Mouse (Mus musculus) forebrain, embryonic 14.5 days (tissue): ENCODE data around the gene Mtus2. TPM values are rescaled to one million over a fixed set of nuclear protein-coding genes. Genes with fewer than 3 reads are reported as not detected.
A peak's percentile ranks its signal among the peaks of the same experiment; 100 is the strongest.

ENCODE experiments used
- ATAC-seq: fragments of 200-750 bp; cut with Nextera tagmentation; 2 replicates; pipeline ENCODE4 v1.8.0; 2017; ENCODE audit warnings: mild to moderate bottlenecking, moderate library complexity
- DNase-seq: peaks from one replicate; pipeline ENCODE4 v3.0.0-alpha.2; 2015; ENCODE audit warnings: low spot score
- H3K27ac ChIP-seq: fragments of 300-500 bp; sonication (generic); 2 replicates; pipeline ENCODE4 v1.5.1; 2014; ENCODE audit warnings: low read depth, mild to moderate bottlenecking, control low read depth, low read length, moderate library complexity
- H3K27me3 ChIP-seq: fragments of 300-500 bp; sonication (generic); replicated peaks from 2 replicates; pipeline ENCODE4 v1.6.1; 2014; ENCODE audit warnings: low read length, control low read depth, mixed read lengths; ENCODE audit not compliant: control insufficient read depth, insufficient read depth
- H3K36me3 ChIP-seq: fragments of 300-500 bp; sonication (generic); 2 replicates; pipeline ENCODE4 v1.6.1; 2014; ENCODE audit warnings: low read length, control low read depth; ENCODE audit not compliant: control insufficient read depth, insufficient read depth
- H3K4me1 ChIP-seq: fragments of 300-500 bp; sonication (generic); 2 replicates; pipeline ENCODE4 v1.6.1; 2014; ENCODE audit warnings: antibody characterized with exemption, low read length, control low read depth; ENCODE audit not compliant: control insufficient read depth, insufficient read depth
- H3K4me2 ChIP-seq: fragments of 300-500 bp; sonication (generic); 2 replicates; pipeline ENCODE4 v1.6.1; 2014; ENCODE audit warnings: mild to moderate bottlenecking, control low read depth, low read length
- H3K4me3 ChIP-seq: fragments of 300-500 bp; sonication (generic); 2 replicates; pipeline ENCODE4 v1.5.1; 2014; ENCODE audit warnings: low read depth, low read length, control low read depth
- H3K9ac ChIP-seq: fragments of 300-500 bp; sonication (generic); 2 replicates; pipeline ENCODE4 v1.6.1; 2014; ENCODE audit warnings: mild to moderate bottlenecking, low read length, control low read depth, moderate library complexity
- H3K9me3 ChIP-seq: fragments of 300-500 bp; sonication (generic); replicated peaks from 2 replicates; pipeline ENCODE4 v1.6.1; 2016; ENCODE audit warnings: low read length, control low read depth, mixed read lengths; ENCODE audit not compliant: control insufficient read depth
- WGBS: fragments of 180-500 bp; shearing (Covaris S2); extraction: QIAGEN DNeasy Blood & Tissue Kit; methylation state at CpG from one replicate; pipeline ENCODE4 v1.1.7; 2014; 5-methylcytosine and 5-hydroxymethylcytosine counted together
- polyA plus RNA-seq: library from polyadenylated mRNA; unstranded; fragments of >200 nt; fragmentation: Nextera tagmentation; extraction: Ambion mirVana; gene quantifications from 2 replicates; pipeline ENCODE4 v1.2.1, GENCODE M21; 2014

The Mtus2 gene
- polyA plus RNA-seq, 1 experiment from 2014 or later, result 17.0 TPM

DNA sequence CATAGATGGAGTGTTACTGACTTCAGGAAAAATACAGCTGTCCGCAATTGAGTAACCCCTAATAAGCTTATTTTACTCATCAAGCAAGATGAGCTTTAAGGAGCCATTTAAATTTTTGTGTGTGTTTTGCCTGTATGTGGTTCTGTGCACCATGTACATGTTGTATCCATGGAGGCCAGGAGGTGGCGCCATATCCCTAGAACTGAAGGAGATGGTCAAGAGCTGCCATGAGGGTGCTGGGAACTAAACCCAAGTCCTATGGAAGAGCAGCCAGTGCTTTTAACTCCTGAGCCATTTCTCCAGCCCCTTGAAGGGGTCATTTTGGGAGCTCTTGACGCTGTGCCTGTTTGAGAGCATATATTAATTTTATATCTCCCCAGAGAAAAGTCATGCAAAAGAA lies 122.6 kb downstream of the Mtus2 start:
- DNase-seq (no peak), ATAC-seq (no peak)
- peaks cover 9% of the 10 kb centered on the region; the same call in 1 of the 2 replicates for H3K9me3 ChIP-seq
- no peaks in the 10 kb centered on the region for H3K36me3 ChIP-seq
- no peak overlapping the region for H3K27ac ChIP-seq
- H3K4me3 ChIP-seq, result no peak overlapping the region
- H3K4me2 ChIP-seq, result no peak overlapping the region
- 88% methylated on average over 3 of the region's 3 CpGs for WGBS
- no peaks in the 10 kb centered on the region for H3K4me1 ChIP-seq
- H3K27me3 ChIP-seq, result no peaks in the 10 kb centered on the region
- no peak overlapping the region for H3K9ac ChIP-seq

DNA sequence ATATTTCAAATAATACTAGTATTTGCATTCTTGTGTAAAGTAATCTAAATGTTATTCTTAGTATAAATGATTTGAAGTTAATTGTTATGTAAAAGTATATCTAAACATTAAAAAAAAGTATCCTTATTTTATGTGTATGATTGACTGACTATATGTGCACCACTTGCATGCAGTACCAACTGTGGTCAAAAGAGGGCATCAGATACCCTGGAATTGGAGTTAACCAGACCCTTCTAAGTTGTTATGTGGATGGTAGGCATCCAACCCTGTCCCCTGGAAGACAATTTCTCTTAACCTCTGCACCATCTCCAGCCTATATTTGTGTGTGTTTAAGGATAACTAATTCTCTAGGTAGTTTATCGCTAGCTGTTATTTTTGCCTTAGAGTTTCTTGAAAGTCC lies 126.4 kb downstream of the Mtus2 start:
- H3K36me3 ChIP-seq, result no peaks in the 10 kb centered on the region
- H3K4me1 ChIP-seq, result no peaks in the 10 kb centered on the region
- DNase-seq (no peak), ATAC-seq (no peak)
- WGBS, result 100% methylated on average over 1 of the region's 1 CpGs
- H3K9me3 ChIP-seq, result peaks cover 10% of the 10 kb centered on the region; the same call in 1 of the 2 replicates
- H3K4me3 ChIP-seq, result no peak overlapping the region
- H3K27me3 ChIP-seq, result no peaks in the 10 kb centered on the region
- no peak overlapping the region for H3K27ac ChIP-seq
- H3K9ac ChIP-seq, result no peak overlapping the region
- no peak overlapping the region for H3K4me2 ChIP-seq

DNA sequence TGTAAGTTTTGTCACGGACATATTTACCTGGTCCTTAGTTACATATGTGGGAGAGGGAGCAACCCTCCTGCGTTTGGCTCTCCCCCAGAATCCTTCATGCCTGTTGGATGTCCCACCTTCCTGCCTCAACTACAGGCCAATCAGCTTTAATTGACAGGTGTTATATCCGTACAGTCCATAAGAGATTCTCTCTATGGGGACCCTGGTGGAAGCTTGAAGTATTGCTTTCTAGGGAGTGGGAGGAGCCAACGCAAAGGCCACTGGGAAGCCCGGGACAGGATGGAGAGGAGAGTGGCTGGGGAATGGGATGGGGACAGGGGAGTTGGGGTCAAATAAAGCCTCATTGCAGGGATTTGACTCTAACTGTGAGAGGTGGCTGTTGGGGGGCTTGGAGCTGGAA lies 127.6 kb downstream of the Mtus2 start:
- no peak overlapping the region for H3K4me2 ChIP-seq
- 88% methylated on average over 5 of the region's 5 CpGs for whole genome bisulfite sequencing

DNA sequence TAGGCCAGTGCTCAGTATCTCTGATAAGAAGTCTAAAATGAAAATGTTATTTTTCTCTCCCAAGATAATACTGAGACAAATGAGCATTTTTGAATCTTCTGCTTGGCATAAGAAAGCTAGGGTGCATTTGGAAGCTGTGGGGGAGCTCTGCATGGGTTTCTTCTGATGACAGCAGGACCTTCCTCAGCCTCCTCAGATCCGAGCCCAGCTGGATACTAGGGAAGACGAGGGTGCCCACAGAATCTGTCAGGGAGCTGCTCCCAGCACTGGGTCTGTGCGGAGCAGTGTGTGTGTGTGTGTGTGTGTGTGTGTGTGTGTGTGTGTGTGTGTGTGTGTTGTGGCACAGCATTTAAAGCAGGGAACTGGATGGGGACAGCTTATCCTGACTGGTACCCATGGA lies 130.7 kb downstream of the Mtus2 start:
- no peak for ATAC-seq
- WGBS, result 75% methylated on average over 3 of the region's 3 CpGs
- no peaks in the 10 kb centered on the region for H3K36me3 ChIP-seq
- no peak overlapping the region for H3K27ac ChIP-seq
- no peaks in the 10 kb centered on the region for H3K4me1 ChIP-seq
- no peak overlapping the region for H3K9ac ChIP-seq
- no peak overlapping the region for H3K4me2 ChIP-seq
- peaks cover 9% of the 10 kb centered on the region; the same call in 1 of the 2 replicates for H3K9me3 ChIP-seq
- no peaks in the 10 kb centered on the region for H3K27me3 ChIP-seq
- no peak for DNase-seq
- H3K4me3 ChIP-seq, result no peak overlapping the region

More for the DNA sequence above, 127.6 kb downstream of the Mtus2 start:
- Histone ChIP-seq H3K36me3 (no peaks in the 10 kb centered on the region), H3K4me3 (no peak overlapping the region), H3K9ac (no peak overlapping the region), H3K27me3 (no peaks in the 10 kb centered on the region), H3K4me1 (no peaks in the 10 kb centered on the region), H3K9me3 (peaks cover 14% of the 10 kb centered on the region; the same call in 1 of the 2 replicates), H3K27ac (no peak overlapping the region)
- DNase-seq (no peak), ATAC-seq (no peak)

DNA sequence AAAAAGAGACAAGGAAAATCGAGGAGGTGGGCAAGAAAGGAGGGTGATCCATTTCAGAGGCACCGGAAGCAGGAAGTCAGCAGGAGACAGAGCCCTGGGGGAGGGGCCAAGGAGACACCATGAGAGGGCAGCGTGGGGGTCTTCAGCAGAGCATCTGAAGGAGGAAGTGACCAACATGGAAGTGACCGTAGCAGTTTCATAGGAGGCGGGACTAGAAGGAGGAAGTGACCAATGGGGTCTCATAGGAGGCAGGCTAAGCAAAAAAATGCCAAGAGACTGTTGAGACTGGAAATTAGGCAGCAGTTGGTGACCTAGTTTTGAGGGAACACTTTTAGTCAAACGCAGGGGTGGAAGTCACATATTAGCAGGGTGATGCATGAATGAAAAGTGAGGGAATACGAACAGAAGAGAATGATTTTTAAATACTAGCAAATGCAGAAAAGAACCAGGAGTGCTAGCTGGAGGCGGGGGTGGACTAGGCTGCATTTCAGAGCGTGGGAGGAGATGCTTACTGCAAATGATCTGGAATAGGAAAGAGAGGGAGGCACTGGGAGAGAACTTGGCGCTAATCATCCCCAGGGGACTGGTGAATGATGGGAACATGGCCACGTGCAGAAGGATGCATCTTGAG lies 133.2 kb downstream of the Mtus2 start:
- Histone ChIP-seq H3K27ac (no peak overlapping the region), H3K4me2 (no peak overlapping the region), H3K4me3 (no peak overlapping the region), H3K9me3 (0 out of 2 replicates have a peak, but pooled peaks cover 5% of the 10 kb centered on the region), H3K27me3 (no peaks in the 10 kb centered on the region), H3K9ac (no peak overlapping the region), H3K4me1 (no peaks in the 10 kb centered on the region), H3K36me3 (no peaks in the 10 kb centered on the region)
- WGBS, result 78% methylated on average over 11 of the region's 11 CpGs
- DNase-seq, result no peak
- ATAC-seq, result no peak

DNA sequence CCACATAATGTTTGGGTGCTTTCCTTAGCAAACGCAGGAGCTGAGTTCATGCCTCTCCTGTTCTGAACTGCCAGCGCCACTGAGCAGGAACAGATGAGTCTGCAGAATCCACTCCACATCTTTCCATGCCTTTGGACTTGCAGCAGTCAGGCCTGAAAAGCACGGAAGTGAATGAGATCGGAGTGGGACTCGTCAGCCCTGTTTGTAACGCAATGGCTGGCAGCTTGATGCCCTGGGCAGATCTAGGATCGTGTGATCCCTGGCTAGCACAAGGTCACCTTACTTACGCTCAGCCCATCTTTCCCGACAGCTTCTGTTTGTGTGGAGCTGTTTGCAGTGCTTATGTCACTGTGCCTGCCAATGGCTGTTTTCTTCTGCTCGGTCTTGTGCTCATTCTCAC lies 137.5 kb downstream of the Mtus2 start:
- H3K4me2 ChIP-seq, result no peak overlapping the region
- ATAC-seq, result no peak

DNA sequence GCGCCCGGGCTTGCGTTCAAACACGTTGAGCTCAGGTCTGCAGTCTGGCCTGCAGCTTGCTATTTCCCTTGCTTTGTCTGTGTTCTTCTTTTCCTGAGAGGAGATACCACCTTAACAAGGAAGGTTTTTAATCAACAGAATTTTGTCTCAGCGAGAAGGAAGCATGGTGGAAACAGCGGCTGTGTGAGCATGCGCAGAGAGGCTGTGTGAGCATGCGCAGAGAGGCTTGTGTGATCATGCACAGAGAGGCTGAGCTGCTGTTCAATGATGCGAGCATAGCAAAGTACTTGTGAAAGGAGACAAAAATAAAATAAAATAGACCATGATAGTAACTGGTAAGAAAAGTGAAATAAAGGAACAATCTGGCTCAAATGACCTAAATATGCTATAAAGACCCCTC lies 142.2 kb downstream of the Mtus2 start:
- Histone ChIP-seq H3K4me2 (no peak overlapping the region), H3K27ac (no peak overlapping the region), H3K4me1 (no peaks in the 10 kb centered on the region), H3K36me3 (no peaks in the 10 kb centered on the region), H3K9ac (no peak overlapping the region), H3K9me3 (no peaks in the 10 kb centered on the region), H3K4me3 (no peak overlapping the region), H3K27me3 (no peaks in the 10 kb centered on the region)
- DNase-seq (no peak), ATAC-seq (no peak)
- WGBS, result 91% methylated on average over 9 of the region's 9 CpGs

More for the DNA sequence above, 137.5 kb downstream of the Mtus2 start:
- Histone ChIP-seq H3K27ac (no peak overlapping the region), H3K36me3 (no peaks in the 10 kb centered on the region), H3K9ac (no peak overlapping the region), H3K27me3 (no peaks in the 10 kb centered on the region), H3K4me1 (no peaks in the 10 kb centered on the region), H3K9me3 (no peaks in the 10 kb centered on the region), H3K4me3 (no peak overlapping the region)
- 51% methylated on average over 10 of the region's 10 CpGs for WGBS
- DNase-seq, result no peak

DNA sequence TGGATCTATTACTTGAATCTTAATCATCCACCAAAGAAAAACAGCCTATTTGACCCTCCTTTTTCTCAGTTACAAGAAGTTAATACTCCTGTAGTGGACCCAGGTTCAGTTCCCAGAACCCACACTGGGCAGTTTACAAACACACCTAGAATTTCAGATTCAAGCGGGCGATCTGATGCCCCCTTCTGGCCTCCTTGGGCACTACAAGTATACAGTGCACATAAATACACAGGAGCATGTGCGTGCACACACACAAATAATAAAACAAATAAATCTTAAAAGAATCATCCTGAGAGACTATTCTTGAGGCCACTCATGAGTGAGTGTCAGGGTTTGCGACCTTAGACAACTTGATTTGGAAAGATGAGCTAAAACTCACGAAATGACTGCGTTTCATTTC lies 150.2 kb downstream of the Mtus2 start:
- no peak for DNase-seq
- Histone ChIP-seq H3K27me3 (no peaks in the 10 kb centered on the region), H3K4me3 (no peak overlapping the region), H3K9me3 (no peaks in the 10 kb centered on the region), H3K36me3 (no peaks in the 10 kb centered on the region), H3K4me1 (no peaks in the 10 kb centered on the region), H3K4me2 (no peak overlapping the region), H3K27ac (no peak overlapping the region), H3K9ac (no peak overlapping the region)
- 90% methylated on average over 6 of the region's 6 CpGs for WGBS
- ATAC-seq, result no peak

DNA sequence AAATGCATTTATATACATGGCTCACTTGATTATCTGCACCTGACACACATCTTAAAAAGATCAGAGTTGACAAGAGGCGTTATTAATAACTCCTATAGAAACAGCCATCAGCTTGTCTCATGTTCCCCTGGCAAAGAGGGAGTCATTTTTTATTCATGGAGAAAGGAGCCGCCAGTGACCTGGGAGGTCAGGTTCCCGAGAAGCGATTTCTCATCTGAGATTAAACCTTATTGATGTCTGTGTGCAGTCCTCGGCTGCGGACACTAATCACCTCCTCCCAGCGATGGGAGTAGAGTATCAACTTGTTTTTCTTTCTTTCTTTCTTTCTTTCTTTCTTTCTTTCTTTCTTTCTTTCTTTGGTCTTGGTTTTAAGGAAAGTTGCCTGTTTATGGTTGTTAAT lies 150.8 kb downstream of the Mtus2 start:
- WGBS, result 53% methylated on average over 7 of the region's 7 CpGs
- H3K4me2 ChIP-seq, result no peak overlapping the region

More for the DNA sequence above, 150.8 kb downstream of the Mtus2 start:
- Histone ChIP-seq H3K27me3 (no peaks in the 10 kb centered on the region), H3K9ac (no peak overlapping the region), H3K4me1 (no peaks in the 10 kb centered on the region), H3K36me3 (no peaks in the 10 kb centered on the region), H3K9me3 (no peaks in the 10 kb centered on the region), H3K27ac (no peak overlapping the region), H3K4me3 (no peak overlapping the region)
- ATAC-seq (no peak), DNase-seq (peak; percentile 23)
